Mouse (Mus musculus) mouse embryonic stem cell (cell line): ENCODE data around the gene Rap1a.

Experiments used
- in situ Hi-C, 2 experiments: fragments of 300-500 bp; cut with MboI; formaldehyde crosslinking; loops; 1 replicate in 1 of 2; 3 replicates in 1 of 2; pipeline ENCODE4 v1.14.3; 2019 to 2020; ENCODE audit warnings: low sequenced_read_pairs in 2 of 2, low pct_unique_long_range_greater_than_20kb in 1 of 2, mixed read lengths in 1 of 2; ENCODE audit not compliant: unreplicated experiment in 1 of 2

The Rap1a gene

GRCm38 (mm10) chr3:105735285-105735684 lies 65.9 kb downstream of the Rap1a start:
- in situ Hi-C loops = no loop called here

DNA sequence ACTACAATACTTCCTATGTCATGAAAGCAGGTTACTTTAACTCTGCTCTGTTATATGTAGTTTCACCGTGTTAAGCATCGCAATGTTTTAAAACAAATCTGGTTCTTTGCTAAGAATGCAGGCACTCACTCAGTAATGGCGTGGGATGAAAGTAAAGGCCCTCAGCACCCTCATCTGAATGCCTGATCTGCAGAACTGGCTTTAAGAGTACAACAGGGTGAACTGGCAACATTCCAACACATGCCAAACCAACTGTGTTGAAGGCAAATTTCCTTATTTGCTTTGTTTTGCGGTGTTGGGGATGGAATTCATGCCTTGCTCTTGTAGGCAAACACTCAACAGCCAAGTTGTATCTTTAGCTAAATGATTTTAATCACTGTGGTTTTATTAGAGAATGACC lies 67.6 kb downstream of the Rap1a start:
- in situ Hi-C loops = no loop called here

- in situ Hi-C loops = no loop called here
Observed at GRCm38 (mm10) chr3:105732360-105732759, 68.8 kb downstream of the Rap1a start.

DNA sequence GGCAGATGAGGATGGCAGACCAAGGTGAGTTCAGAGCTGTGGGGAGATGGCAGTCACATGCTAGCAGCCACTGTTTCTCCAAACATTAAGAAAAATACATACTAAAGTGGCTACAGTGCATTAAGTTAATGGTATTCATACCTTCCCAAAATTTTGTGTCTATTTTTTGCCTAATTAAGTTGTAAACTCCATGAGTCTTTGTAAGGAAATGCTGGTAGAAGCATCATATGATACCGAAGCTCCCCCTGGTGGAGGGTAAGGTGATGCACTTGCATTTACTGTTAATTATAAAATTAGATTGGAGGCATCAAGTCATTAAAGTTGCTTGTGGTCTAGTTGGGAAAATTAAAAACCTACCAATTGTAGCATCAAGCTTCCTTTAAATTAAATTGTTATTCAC lies 75.1 kb downstream of the Rap1a start:
- in situ Hi-C loops = no loop called here

- in situ Hi-C loops = no loop called here
Observed at GRCm38 (mm10) chr3:105722510-105722909, 78.6 kb downstream of the Rap1a start.

DNA sequence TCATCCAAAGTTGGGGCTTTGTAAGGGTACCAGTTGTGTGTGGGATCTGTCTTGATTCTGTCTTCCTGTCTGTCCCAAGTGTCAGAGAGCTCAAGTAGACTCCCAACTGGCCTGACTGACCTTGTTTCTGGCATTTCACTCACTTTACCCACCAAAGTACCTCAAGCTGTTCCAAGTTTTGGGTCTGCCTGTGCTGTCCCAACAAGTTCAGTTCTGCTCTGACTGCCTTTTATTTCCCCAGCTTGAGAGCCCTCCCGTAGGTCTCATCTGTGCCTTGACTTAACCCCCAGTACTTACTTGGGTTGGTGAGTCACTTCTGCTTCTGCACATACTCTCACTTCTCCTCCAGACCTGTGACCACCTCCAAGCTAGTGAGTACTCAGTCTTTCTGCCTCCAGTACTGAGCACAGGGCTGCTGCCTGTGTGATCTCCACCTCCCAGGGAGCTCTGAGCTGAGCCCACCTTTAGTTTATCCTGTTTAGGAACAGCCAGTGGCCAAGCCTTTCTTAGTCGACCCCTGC lies 79.4 kb downstream of the Rap1a start:
- in situ Hi-C loops = no loop called here

DNA sequence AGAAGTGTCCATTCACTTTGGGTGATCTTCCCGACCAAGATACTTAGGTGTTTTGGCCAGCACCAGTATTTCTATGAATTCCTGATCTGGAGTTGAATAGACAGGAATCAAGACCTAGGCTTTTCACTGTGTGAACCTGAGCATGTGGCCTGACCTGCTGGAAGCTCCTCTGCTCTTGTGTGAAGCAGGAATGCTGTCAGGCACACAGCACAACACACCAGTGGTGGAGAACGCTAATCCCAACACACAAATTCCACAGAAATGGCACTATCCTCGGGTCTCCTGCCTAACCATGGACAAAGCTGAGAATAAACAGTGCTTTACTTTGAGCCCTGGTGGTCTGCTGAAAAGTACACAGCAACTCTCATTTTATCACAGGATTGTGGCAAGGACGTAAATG lies 80.6 kb downstream of the Rap1a start:
- in situ Hi-C loops = no loop called here

GRCm38 (mm10) chr3:105719979-105720378 lies 81.2 kb downstream of the Rap1a start:
- in situ Hi-C loops = no loop called here

DNA sequence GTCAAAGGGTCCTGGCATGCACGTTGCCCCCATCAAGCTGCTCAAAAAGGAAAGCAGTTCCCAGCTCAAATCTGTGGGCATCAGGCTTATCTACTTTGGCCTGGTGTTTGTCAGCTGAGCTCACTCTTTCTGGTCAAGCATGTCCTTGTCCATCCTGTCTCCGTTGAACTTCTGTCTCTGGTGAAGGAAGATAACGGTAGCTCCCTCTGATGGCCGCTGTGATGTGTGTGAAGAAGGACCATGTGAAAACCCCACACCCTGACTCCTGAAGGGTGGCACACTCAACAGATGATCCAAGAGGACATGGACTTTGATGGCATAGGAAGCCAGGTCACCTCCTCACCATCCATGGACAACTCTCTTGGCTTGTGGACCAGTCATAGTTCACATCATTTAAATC lies 82.4 kb downstream of the Rap1a start:
- in situ Hi-C loops = no loop called here

DNA sequence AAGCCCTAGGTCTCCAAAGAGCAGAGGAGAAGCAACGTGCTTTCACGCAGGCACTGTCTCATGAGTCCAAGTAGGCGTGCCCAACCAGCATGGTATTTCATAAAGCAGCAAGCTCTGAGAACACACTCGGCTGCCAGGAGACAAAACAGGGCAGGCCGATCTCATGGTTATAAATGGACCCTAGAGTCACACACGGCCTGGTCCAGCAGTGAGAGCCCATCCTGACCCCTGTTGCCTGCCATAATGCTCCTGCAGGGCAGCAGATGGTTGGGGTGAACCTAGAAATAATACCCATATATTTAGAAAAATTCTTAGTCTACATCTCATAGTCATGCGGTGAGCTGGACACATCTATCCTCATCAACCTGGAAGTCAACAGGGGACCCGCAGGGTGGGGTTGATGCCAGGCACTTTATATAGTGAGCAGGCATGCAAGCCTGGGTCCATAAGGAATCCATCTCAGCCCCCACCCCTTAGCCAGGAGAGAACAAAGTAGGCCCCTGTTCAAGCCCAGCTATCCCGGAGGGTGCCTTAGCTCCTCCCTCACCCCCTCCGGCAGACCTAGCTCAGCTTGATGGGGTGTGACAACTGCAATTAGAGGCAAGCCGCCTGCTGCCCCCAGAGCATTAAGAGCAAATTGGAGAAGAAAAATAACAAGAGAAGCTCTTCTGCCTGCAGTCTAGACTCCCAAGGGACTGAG lies 83.1 kb downstream of the Rap1a start:
- in situ Hi-C loops = no loop called here

DNA sequence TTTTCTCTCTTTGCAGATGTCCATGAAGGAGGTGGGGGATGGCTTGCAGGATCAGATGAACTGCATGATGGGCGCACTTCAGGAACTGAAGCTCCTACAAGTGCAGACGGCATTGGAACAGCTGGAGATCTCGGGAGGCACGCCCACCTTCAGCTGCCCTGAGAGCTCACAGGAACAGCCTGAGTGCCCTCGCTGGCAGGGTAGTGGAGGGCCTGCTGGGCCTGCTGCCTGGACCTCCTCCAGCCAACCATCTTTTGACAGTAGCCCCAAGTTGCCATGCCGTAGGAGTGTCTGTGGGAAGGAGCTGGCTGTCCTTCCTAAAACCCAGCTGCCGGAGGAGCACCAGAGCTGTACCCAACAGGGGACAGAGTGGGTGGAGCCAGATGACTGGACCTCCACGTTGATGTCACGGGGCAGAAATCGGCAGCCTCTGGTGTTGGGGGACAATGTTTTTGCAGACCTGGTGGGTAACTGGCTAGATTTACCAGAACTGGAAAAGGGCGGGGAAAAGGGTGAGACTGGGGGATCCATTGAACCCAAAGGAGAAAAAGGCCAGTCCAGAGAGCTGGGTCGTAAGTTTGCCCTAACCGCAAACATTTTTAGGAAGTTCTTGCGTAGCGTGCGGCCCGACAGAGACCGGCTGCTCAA lies 84.7 kb downstream of the Rap1a start:
- in situ Hi-C loops = no loop called here

- in situ Hi-C loops = no loop called here
Observed at GRCm38 (mm10) chr3:105714820-105715167, 86.3 kb downstream of the Rap1a start.

DNA sequence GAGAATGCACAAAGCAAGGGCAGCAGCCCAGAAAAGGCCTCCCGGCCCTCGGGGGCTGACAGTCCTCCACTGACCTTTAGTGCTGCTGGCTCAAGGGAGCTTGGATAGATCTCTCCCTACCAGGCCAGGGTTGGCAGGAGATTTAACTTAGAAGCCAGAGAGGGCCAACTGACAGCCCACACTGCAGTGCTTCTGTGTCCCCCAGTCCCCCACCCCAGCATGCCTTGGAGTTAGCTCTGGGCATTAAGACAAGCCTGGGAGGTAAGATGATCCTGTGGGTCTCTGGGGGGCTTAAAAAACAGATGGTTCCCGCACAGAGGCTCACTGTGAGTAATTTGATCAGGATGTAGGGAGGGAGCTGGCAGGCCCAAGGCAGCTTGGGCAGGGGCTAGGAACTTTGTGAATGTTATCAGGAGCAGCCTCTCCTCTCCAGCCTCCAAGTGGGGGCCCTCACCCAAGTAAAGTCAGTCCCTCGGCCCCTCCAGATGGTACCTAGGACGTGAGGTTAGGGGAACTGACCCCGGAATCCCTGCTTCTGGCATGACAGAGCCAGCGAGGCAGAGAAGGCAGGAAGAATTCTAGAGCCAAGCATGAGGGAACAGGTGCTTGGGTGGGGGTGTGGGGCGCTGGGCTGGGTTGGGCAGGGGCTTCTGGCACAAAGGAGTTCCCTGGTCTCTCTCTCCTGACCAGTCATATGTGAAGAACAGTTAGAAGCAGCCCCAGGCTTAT lies 86.9 kb downstream of the Rap1a start:
- in situ Hi-C loops = no loop called here

DNA sequence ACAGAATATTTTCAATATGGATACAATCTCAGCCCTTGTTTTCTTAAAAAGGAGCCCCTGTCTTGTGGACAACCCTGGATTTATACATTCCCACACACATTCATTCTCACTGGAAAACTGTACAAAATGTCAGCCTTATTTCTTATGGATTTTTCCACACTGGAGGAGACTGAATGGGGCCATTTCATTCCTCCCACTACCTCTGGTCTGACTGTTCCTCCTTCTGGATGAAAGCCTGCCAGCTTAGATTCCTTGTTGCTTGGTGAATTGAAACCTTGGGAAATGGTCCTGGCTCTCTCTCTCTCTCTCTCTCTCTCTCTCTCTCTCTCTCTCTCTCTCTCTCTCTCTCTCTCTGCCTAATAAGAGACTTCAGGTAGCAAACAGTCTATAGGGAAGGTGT lies 88.3 kb downstream of the Rap1a start:
- in situ Hi-C loops = no loop called here

DNA sequence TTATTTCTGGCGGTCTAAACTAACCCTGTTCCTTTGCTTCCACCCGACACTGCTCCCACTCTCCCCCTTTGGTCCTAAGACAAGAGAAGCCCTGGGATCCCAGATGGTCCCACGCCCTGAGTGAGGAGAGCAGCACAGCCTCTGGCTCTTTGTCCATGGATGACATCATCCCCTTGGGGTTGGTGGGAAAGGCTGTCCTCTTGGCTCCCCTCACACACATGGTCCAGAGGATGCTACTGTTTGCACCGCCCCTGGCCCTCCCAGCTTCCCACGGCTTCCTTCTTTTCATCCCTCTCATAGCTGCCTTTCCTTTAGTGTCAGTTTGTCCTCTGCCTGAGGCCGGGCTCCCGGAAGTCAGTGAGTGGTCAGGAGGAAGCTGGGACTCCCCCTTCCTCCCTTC lies 89.4 kb downstream of the Rap1a start:
- in situ Hi-C loops = no loop called here

GRCm38 (mm10) chr3:105710246-105710645 lies 90.9 kb downstream of the Rap1a start:
- in situ Hi-C loops = no loop called here

DNA sequence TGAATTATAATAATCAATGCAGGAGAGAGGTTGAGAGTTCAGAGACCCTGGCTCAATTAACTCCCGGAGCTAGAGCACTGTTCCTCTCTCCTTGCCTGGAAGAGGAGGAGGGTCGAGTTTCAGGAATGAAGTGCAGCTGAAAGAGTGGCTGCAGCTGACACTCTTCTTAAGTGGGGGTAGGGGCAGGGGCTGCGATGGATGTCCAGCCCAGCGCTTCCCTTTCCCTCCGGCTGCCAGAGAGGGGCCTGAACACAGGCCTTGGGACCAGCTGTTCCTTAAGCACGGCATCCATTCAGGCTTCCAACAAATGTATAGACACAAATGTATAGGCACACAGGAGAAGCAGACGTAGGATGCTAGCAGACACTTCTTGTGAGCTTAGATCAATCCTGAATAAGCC lies 93.5 kb downstream of the Rap1a start:
- in situ Hi-C loops = no loop called here

GRCm38 (mm10) chr3:105706366-105707020 lies 94.6 kb downstream of the Rap1a start:
- in situ Hi-C loops = no loop called here

DNA sequence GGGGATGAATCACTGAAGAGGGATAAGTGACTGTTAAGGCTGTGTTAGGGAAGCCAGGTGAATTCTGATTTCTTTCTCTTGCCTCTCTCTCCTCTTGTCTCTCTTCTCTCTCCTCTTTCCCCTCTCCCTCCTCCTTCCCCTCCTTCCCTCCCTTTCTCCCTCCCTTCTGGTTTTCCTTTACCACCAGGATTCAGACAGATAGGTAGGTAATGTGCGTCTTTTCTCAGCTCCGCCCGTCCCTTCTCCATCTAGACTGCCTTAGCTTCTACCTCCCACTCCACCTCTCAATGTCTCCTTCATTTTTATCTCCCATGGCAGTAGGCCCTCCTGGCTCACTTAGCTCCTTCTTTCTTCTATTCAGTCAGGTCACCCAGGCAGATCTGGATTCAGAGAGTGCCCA lies 95.6 kb downstream of the Rap1a start:
- in situ Hi-C loops = no loop called here
